Mouse (Mus musculus) testis, adult 2 months (tissue): Measurements from ENCODE around the gene Chrm3. TPM values are rescaled to one million over a fixed set of nuclear protein-coding genes. Genes with fewer than 3 reads are reported as not detected.

ENCODE experiments used
- H3K27ac ChIP-seq: fragments of 200-500 bp; 2 replicates; pipeline ENCODE4 v1.5.1; 2012; ENCODE audit warnings: low read depth, low read length; ENCODE audit not compliant: control insufficient read depth, insufficient read depth
- H3K27me3 ChIP-seq: fragments of 200-500 bp; 2 replicates; pipeline ENCODE4 v1.6.1; 2012; ENCODE audit warnings: mild to moderate bottlenecking, low read length, moderate library complexity; ENCODE audit not compliant: control insufficient read depth, insufficient read depth
- H3K36me3 ChIP-seq: fragments of 200-500 bp; 2 replicates; pipeline ENCODE4 v1.6.1; 2012; ENCODE audit warnings: mild to moderate bottlenecking, low read length; ENCODE audit not compliant: control insufficient read depth, insufficient read depth
- H3K4me1 ChIP-seq: fragments of 200-500 bp; 2 replicates; pipeline ENCODE4 v1.6.1; 2012; ENCODE audit warnings: low read length; ENCODE audit not compliant: control insufficient read depth, insufficient read depth
- H3K4me3 ChIP-seq: fragments of 200-500 bp; 2 replicates; pipeline ENCODE4 v1.5.1; 2012; ENCODE audit warnings: low read depth, mild to moderate bottlenecking, low read length, moderate library complexity, mixed read lengths; ENCODE audit not compliant: control insufficient read depth
- CTCF ChIP-seq: fragments of 200-500 bp; IDR thresholded peaks from 2 replicates; pipeline ENCODE4 v1.5.1; 2012; ENCODE audit warnings: low read depth, mild to moderate bottlenecking, inconsistent platforms, low read length, moderate library complexity; ENCODE audit not compliant: control insufficient read depth, insufficient read depth, insufficient replicate concordance
- POLR2A ChIP-seq: fragments of 200-500 bp; IDR thresholded peaks from 2 replicates; pipeline ENCODE4 v1.6.1; 2012; ENCODE audit warnings: low read depth, mild to moderate bottlenecking, inconsistent platforms, low read length, moderate library complexity; ENCODE audit not compliant: control insufficient read depth
- polyA plus RNA-seq: library from polyadenylated mRNA; depleted of rRNA; stranded (reverse); fragments of >200 nt; gene quantifications from 2 replicates; pipeline ENCODE4 v1.2.3, GENCODE M21; 2012

The Chrm3 gene
- polyA plus RNA-seq, 1 experiment, result 0.02 TPM

GRCm38 (mm10) chr13:9907202-9907601, 453.4 kb downstream of the Chrm3 start:
- no peaks in the 10 kb centered on the region for H3K4me1 ChIP-seq
- TF ChIP-seq POLR2A (no peak), CTCF (no peak)
- H3K4me3 ChIP-seq, result no peak overlapping the region
- H3K27me3 ChIP-seq, result no peaks in the 10 kb centered on the region
- H3K27ac ChIP-seq, result no peak overlapping the region
- no peaks in the 10 kb centered on the region for H3K36me3 ChIP-seq

- Histone ChIP-seq H3K4me3 (no peak overlapping the region), H3K4me1 (no peaks in the 10 kb centered on the region), H3K27me3 (no peaks in the 10 kb centered on the region), H3K27ac (no peak overlapping the region), H3K36me3 (no peaks in the 10 kb centered on the region)
- no peak for TF ChIP-seq CTCF
These were observed 456.2 kb downstream of the Chrm3 start for GRCm38 (mm10) chr13:9904455-9904854.

GRCm38 (mm10) chr13:9900653-9901385, 459.8 kb downstream of the Chrm3 start:
- no peaks in the 10 kb centered on the region for H3K27me3 ChIP-seq
- no peak for TF ChIP-seq POLR2A
- TF ChIP-seq CTCF, result no peak
- no peaks in the 10 kb centered on the region for H3K36me3 ChIP-seq
- H3K4me3 ChIP-seq, result no peak overlapping the region
- no peaks in the 10 kb centered on the region for H3K4me1 ChIP-seq
- H3K27ac ChIP-seq, result no peak overlapping the region

- Histone ChIP-seq H3K4me3 (no peak overlapping the region), H3K4me1 (no peaks in the 10 kb centered on the region), H3K36me3 (no peaks in the 10 kb centered on the region), H3K27ac (no peak overlapping the region), H3K27me3 (no peaks in the 10 kb centered on the region)
- TF ChIP-seq CTCF (no peak), POLR2A (no peak)
These were observed 461.8 kb downstream of the Chrm3 start for GRCm38 (mm10) chr13:9898664-9899369.

GRCm38 (mm10) chr13:9897231-9897630, 463.4 kb downstream of the Chrm3 start:
- Histone ChIP-seq H3K4me1 (no peaks in the 10 kb centered on the region), H3K4me3 (no peak overlapping the region), H3K27ac (no peak overlapping the region), H3K27me3 (no peaks in the 10 kb centered on the region), H3K36me3 (no peaks in the 10 kb centered on the region)
- TF ChIP-seq POLR2A, result no peak
- no peak for TF ChIP-seq CTCF

GRCm38 (mm10) chr13:9895045-9895625, 465.5 kb downstream of the Chrm3 start:
- Histone ChIP-seq H3K4me3 (no peak overlapping the region), H3K4me1 (no peaks in the 10 kb centered on the region), H3K36me3 (no peaks in the 10 kb centered on the region), H3K27me3 (no peaks in the 10 kb centered on the region), H3K27ac (no peak overlapping the region)
- no peak for TF ChIP-seq CTCF
- no peak for TF ChIP-seq POLR2A

- no peaks in the 10 kb centered on the region for H3K36me3 ChIP-seq
- no peak overlapping the region for H3K27ac ChIP-seq
- no peaks in the 10 kb centered on the region for H3K4me1 ChIP-seq
- no peak overlapping the region for H3K4me3 ChIP-seq
- TF ChIP-seq CTCF (no peak), POLR2A (no peak)
- H3K27me3 ChIP-seq, result no peaks in the 10 kb centered on the region
These were observed 469.6 kb downstream of the Chrm3 start for GRCm38 (mm10) chr13:9891088-9891487.
